Mouse (Mus musculus) hindbrain, embryonic 15.5 days (tissue): ENCODE results near the gene Specc1l. TPM values are rescaled to one million over a fixed set of nuclear protein-coding genes. Genes with fewer than 3 reads are reported as not detected.
A peak's percentile ranks its signal among the peaks of the same experiment; 100 is the strongest.

Source experiments
- ATAC-seq: fragments of 200-750 bp; cut with Nextera tagmentation; 2 replicates; pipeline ENCODE4 v1.8.0; 2017; ENCODE audit warnings: low read depth, moderate number of reproducible peaks, moderate TSS enrichment; ENCODE audit not compliant: low FRiP score
- H3K27ac ChIP-seq: fragments of 300-500 bp; sonication (generic); replicated peaks from 2 replicates; pipeline ENCODE4 v1.5.1; 2015; ENCODE audit warnings: mild to moderate bottlenecking, inconsistent platforms
- H3K27me3 ChIP-seq: fragments of 300-500 bp; sonication (generic); 2 replicates; pipeline ENCODE4 v1.6.1; 2015; ENCODE audit warnings: control low read depth, inconsistent platforms
- H3K36me3 ChIP-seq: fragments of 300-500 bp; sonication (generic); 2 replicates; pipeline ENCODE4 v1.6.1; 2015; ENCODE audit warnings: control low read depth, inconsistent platforms
- H3K4me1 ChIP-seq: fragments of 300-500 bp; sonication (generic); replicated peaks from 2 replicates; pipeline ENCODE4 v1.6.1; 2015; ENCODE audit warnings: control low read depth, inconsistent platforms
- H3K4me2 ChIP-seq: fragments of 300-500 bp; sonication (generic); 2 replicates; pipeline ENCODE4 v1.6.1; 2015; ENCODE audit warnings: moderate library complexity, mild to moderate bottlenecking, inconsistent platforms
- H3K4me3 ChIP-seq: fragments of 300-500 bp; sonication (generic); 2 replicates; pipeline ENCODE4 v1.5.1; 2015; ENCODE audit warnings: mild to moderate bottlenecking, inconsistent platforms
- H3K9ac ChIP-seq: fragments of 300-500 bp; sonication (generic); 2 replicates; pipeline ENCODE4 v1.6.1; 2015; ENCODE audit warnings: inconsistent platforms
- H3K9me3 ChIP-seq: fragments of 300-500 bp; sonication (generic); 2 replicates; pipeline ENCODE4 v1.6.1; 2016; ENCODE audit warnings: control low read depth, inconsistent platforms
- WGBS: fragments of 180-500 bp; shearing (Covaris S2); methylation state at CpG from one replicate; pipeline ENCODE4 v1.1.7; 2015; 5-methylcytosine and 5-hydroxymethylcytosine counted together
- polyA plus RNA-seq: library from polyadenylated mRNA; unstranded; fragments of >200 nt; fragmentation: Nextera tagmentation; extraction: Ambion mirVana; gene quantifications from 2 replicates; pipeline ENCODE4 v1.2.1, GENCODE M21; 2015

Gene Specc1l
- polyA plus RNA-seq, 1 experiment from 2014 or later, result 30.5 TPM

DNA sequence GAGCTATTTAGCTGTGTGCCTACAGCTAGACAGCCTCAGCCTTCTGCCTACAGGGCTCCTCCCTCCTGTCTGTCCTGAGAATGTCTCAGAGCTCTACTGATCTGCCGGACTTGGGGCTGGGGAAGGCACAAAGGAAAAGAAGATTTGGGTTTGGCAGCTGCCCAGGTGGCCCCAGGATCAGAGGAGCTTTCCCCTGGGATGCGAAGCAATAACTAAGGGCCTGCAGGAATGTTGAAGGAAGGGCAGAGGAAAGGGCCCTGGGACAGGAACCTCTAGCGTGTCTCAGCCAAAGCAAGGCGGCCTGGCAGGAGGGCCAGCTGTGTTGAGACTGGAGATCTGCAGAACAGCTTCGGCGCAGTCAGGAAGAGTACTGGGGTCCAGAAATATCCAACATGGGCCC is 111.1 kb downstream of the Specc1l start:
- 0 out of 2 replicates have a peak overlapping the region, but pooled peaks have one; percentile 14 for H3K27ac ChIP-seq
- 56% methylated on average over 6 of the region's 6 CpGs for WGBS
- ATAC-seq, result no peak

DNA sequence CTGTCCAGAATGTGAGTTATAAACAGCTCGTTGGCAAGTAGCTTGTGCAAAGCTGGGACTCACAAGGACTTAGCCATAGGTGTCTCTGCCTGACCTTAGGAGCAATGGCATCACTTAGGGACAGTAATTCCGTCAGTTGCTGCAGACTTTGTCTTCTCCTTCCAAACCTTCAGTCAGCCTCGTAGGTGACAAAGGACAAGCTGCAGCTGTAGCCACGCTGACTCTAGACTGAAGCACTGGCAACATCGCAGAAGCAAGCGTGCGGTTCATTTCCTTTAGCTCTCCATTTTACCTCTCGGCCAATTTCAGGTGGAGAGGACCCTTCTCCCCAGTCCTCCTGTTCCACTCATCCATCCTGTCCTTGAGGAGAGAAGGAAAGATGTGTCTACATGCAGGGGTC is 112.1 kb downstream of the Specc1l start:
- H3K4me1 ChIP-seq, result no peaks in the 10 kb centered on the region
- H3K9ac ChIP-seq, result no peak overlapping the region
- 88% methylated on average over 8 of the region's 8 CpGs for WGBS
- H3K27ac ChIP-seq, result no peak overlapping the region
- no peaks in the 10 kb centered on the region for H3K9me3 ChIP-seq
- H3K4me3 ChIP-seq, result no peak overlapping the region
- ATAC-seq, result no peak
- H3K4me2 ChIP-seq, result no peak overlapping the region
- H3K27me3 ChIP-seq, result peaks cover 4% of the 10 kb centered on the region
- H3K36me3 ChIP-seq, result no peaks in the 10 kb centered on the region

More for the DNA sequence above, 111.1 kb downstream of the Specc1l start:
- H3K27me3 ChIP-seq, result peaks cover 14% of the 10 kb centered on the region
- H3K36me3 ChIP-seq, result no peaks in the 10 kb centered on the region
- H3K4me3 ChIP-seq, result no peak overlapping the region
- H3K9me3 ChIP-seq, result no peaks in the 10 kb centered on the region
- H3K4me2 ChIP-seq, result no peak overlapping the region
- H3K4me1 ChIP-seq, result no peaks in the 10 kb centered on the region
- no peak overlapping the region for H3K9ac ChIP-seq

GRCm38 (mm10) chr10:75324391-75324790 is 112.5 kb downstream of the Specc1l start:
- no peak overlapping the region for H3K9ac ChIP-seq
- H3K4me2 ChIP-seq, result no peak overlapping the region
- no peak for ATAC-seq
- H3K27me3 ChIP-seq, result 0 out of 2 replicates have a peak, but pooled peaks cover under 1% of the 10 kb centered on the region
- H3K36me3 ChIP-seq, result no peaks in the 10 kb centered on the region
- no peaks in the 10 kb centered on the region for H3K9me3 ChIP-seq
- H3K27ac ChIP-seq, result no peak overlapping the region
- no peaks in the 10 kb centered on the region for H3K4me1 ChIP-seq
- WGBS, result 74% methylated on average over 10 of the region's 10 CpGs
- H3K4me3 ChIP-seq, result no peak overlapping the region

DNA sequence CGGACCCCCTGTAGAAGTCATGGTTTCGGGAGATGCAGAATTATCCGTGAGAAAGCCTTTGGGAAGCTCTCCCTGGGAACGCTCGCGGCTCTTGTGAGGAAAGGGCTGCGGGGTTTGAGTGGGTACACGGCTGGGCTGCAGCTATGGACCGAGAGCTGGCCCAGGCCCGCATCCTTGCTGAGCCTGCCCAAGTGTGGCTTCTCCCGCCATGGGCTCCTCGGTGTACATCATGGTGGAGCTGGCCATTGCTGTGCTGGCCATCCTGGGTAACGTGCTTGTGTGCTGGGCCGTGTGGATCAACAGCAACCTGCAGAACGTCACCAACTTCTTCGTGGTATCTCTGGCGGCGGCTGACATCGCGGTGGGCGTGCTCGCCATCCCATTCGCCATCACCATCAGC is 113.9 kb downstream of the Specc1l start:
- Histone ChIP-seq H3K27me3 (no peaks in the 10 kb centered on the region), H3K36me3 (no peaks in the 10 kb centered on the region), H3K9ac (no peak overlapping the region), H3K9me3 (no peaks in the 10 kb centered on the region), H3K4me3 (no peak overlapping the region), H3K4me1 (no peaks in the 10 kb centered on the region), H3K4me2 (no peak overlapping the region), H3K27ac (no peak overlapping the region)
- ATAC-seq, result no peak
- 96% methylated on average over 23 of the region's 23 CpGs for WGBS

DNA sequence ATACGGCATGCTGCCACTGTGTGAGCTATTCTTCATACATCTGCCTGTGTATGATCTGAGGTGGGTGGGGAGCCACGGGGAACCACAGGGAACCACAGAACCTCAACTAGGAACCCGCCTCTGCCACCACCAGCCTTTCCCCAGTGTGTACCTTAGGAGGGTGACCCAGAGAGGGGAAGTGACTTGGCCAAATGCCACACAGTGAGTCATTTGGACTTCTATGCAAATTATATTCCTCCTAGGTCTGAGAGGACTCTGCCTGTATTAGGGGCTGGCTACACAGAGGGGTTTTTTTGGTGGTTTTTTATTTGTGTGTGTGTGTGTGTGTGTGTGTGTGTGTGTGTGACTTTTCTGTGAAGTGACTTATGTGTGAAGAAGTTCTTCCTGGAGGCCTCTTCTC is 114.7 kb downstream of the Specc1l start:
- Histone ChIP-seq H3K9ac (no peak overlapping the region), H3K4me2 (no peak overlapping the region), H3K27me3 (no peaks in the 10 kb centered on the region), H3K4me3 (no peak overlapping the region), H3K4me1 (no peaks in the 10 kb centered on the region), H3K36me3 (no peaks in the 10 kb centered on the region), H3K27ac (no peak overlapping the region), H3K9me3 (no peaks in the 10 kb centered on the region)
- no peak for ATAC-seq
- 76% methylated on average over 3 of the region's 3 CpGs for WGBS

- ATAC-seq, result no peak
- Histone ChIP-seq H3K4me2 (no peak overlapping the region), H3K9ac (no peak overlapping the region), H3K4me1 (no peaks in the 10 kb centered on the region), H3K27me3 (no peaks in the 10 kb centered on the region), H3K9me3 (no peaks in the 10 kb centered on the region), H3K4me3 (no peak overlapping the region), H3K27ac (no peak overlapping the region), H3K36me3 (no peaks in the 10 kb centered on the region)
- WGBS, result 79% methylated on average over 11 of the region's 11 CpGs
Observed at GRCm38 (mm10) chr10:75327081-75327480, 115.2 kb downstream of the Specc1l start.

DNA sequence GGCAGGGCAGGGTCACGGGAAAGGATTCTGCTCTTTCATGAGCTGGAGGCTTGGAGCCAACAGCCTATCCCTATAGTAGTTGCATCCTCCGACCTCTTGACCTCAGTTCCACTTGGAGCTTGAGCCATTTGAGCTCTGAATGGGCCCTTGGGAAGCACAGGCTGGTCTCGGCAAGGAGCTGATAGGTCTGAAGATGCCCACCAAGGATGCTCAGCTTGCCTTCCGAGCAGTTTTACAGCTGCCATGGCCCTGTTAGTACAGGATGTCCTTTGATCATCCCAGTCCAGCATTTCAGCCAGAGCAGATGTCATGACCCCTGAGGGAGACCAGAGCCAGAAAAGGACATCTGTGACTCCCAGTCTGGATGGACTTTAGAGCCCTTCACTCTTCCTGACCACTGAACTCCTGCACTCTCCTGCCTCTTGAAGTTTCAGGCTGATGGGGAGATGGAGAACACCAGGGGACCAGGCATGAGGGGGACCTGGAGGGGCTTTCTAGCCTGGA is 116.4 kb downstream of the Specc1l start:
- 45% methylated on average over 4 of the region's 4 CpGs for WGBS
- Histone ChIP-seq H3K4me2 (no peak overlapping the region), H3K4me3 (no peak overlapping the region), H3K27me3 (no peaks in the 10 kb centered on the region), H3K27ac (no peak overlapping the region), H3K9ac (no peak overlapping the region), H3K4me1 (no peaks in the 10 kb centered on the region), H3K9me3 (no peaks in the 10 kb centered on the region), H3K36me3 (no peaks in the 10 kb centered on the region)
- no peak for ATAC-seq

DNA sequence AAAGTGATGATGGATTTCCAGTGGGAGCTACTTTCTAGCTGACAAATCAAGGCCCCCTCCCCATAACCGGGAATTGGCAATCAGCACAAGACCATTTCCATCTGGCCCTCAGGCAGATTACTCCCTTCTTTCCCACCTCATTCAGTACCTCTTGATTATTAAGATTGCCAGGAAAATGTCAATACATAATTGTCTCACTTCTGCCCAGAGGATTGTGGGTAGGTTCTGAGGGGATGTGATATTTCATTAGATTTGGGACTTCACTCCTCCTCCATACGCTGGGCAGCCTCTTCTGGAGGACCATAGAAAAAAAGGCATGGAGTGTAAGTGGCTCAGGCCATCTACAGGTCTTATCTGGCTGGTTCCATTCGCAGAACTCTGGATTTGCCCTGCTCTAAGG is 120.4 kb downstream of the Specc1l start:
- Histone ChIP-seq H3K9ac (no peak overlapping the region), H3K4me3 (no peak overlapping the region), H3K4me1 (no peaks in the 10 kb centered on the region), H3K9me3 (no peaks in the 10 kb centered on the region), H3K36me3 (no peaks in the 10 kb centered on the region), H3K4me2 (no peak overlapping the region), H3K27me3 (no peaks in the 10 kb centered on the region), H3K27ac (no peak overlapping the region)
- ATAC-seq, result no peak
- WGBS, result 78% methylated on average over 3 of the region's 3 CpGs

- ATAC-seq, result no peak
- H3K4me2 ChIP-seq, result no peak overlapping the region
- H3K27me3 ChIP-seq, result no peaks in the 10 kb centered on the region
- H3K9ac ChIP-seq, result no peak overlapping the region
- H3K27ac ChIP-seq, result no peak overlapping the region
- 94% methylated on average over 23 of the region's 23 CpGs for WGBS
- H3K9me3 ChIP-seq, result no peaks in the 10 kb centered on the region
- no peak overlapping the region for H3K4me3 ChIP-seq
- H3K4me1 ChIP-seq, result no peaks in the 10 kb centered on the region
- no peaks in the 10 kb centered on the region for H3K36me3 ChIP-seq
Observed at GRCm38 (mm10) chr10:75333176-75333776, 121.4 kb downstream of the Specc1l start.

GRCm38 (mm10) chr10:75334175-75334574 is 122.3 kb downstream of the Specc1l start:
- Histone ChIP-seq H3K36me3 (no peaks in the 10 kb centered on the region), H3K4me1 (no peaks in the 10 kb centered on the region), H3K27me3 (no peaks in the 10 kb centered on the region), H3K4me2 (no peak overlapping the region), H3K4me3 (no peak overlapping the region), H3K9ac (no peak overlapping the region), H3K27ac (no peak overlapping the region), H3K9me3 (no peaks in the 10 kb centered on the region)
- no peak for ATAC-seq
- 78% methylated on average over 7 of the region's 7 CpGs for WGBS

DNA sequence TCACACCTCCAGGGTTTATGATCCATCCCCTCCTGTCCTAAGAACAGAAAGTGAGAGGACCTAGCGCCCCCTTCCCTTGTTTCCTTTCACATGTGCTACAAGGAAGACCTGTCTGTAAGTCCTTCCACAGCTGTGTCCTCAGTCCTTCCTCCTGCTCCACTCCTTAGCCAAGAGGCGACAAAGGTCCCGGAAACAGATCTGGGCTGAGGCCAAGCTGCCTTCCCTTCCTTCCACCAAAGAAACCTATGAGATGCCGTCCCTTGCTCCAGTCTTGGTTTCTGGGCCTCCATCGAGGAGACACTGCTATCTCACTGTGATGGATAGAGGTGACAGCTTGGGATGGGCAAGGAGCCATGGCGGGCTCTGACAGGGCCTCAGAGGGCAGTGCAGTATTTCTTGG is 123.2 kb downstream of the Specc1l start:
- Histone ChIP-seq H3K27ac (no peak overlapping the region), H3K4me3 (no peak overlapping the region), H3K27me3 (no peaks in the 10 kb centered on the region), H3K36me3 (no peaks in the 10 kb centered on the region), H3K9me3 (no peaks in the 10 kb centered on the region), H3K4me2 (no peak overlapping the region), H3K4me1 (no peaks in the 10 kb centered on the region), H3K9ac (no peak overlapping the region)
- ATAC-seq, result no peak
- WGBS, result 92% methylated on average over 6 of the region's 6 CpGs

- no peak for ATAC-seq
- Histone ChIP-seq H3K27ac (no peak overlapping the region), H3K27me3 (no peaks in the 10 kb centered on the region), H3K9me3 (no peaks in the 10 kb centered on the region), H3K36me3 (no peaks in the 10 kb centered on the region), H3K4me2 (no peak overlapping the region), H3K4me1 (no peaks in the 10 kb centered on the region), H3K4me3 (no peak overlapping the region), H3K9ac (no peak overlapping the region)
- 74% methylated on average over 10 of the region's 10 CpGs for WGBS
Observed at GRCm38 (mm10) chr10:75337231-75337630, 125.4 kb downstream of the Specc1l start.

GRCm38 (mm10) chr10:75338852-75339251 is 127.0 kb downstream of the Specc1l start:
- no peak overlapping the region for H3K9ac ChIP-seq
- no peak for ATAC-seq
- no peaks in the 10 kb centered on the region for H3K9me3 ChIP-seq
- no peaks in the 10 kb centered on the region for H3K36me3 ChIP-seq
- no peak overlapping the region for H3K4me3 ChIP-seq
- no peaks in the 10 kb centered on the region for H3K27me3 ChIP-seq
- no peak overlapping the region for H3K4me2 ChIP-seq
- no peaks in the 10 kb centered on the region for H3K4me1 ChIP-seq
- H3K27ac ChIP-seq, result no peak overlapping the region
- WGBS, result 80% methylated on average over 5 of the region's 5 CpGs
